Mouse (Mus musculus) heart, embryonic 12.5 days (tissue): ENCODE data around the gene Tsen2. TPM values are rescaled to one million over a fixed set of nuclear protein-coding genes. Genes with fewer than 3 reads are reported as not detected.

Experiments
- ATAC-seq: fragments of 200-750 bp; cut with Nextera tagmentation; 2 replicates; pipeline ENCODE4 v1.8.0; 2017; ENCODE audit warnings: moderate TSS enrichment, moderate library complexity; ENCODE audit not compliant: insufficient number of reproducible peaks, low FRiP score
- H3K27ac ChIP-seq: fragments of 300-500 bp; sonication (generic); 2 replicates; pipeline ENCODE4 v1.5.1; 2016; ENCODE audit warnings: mild to moderate bottlenecking, moderate library complexity; ENCODE audit not compliant: poor library complexity, severe bottlenecking
- H3K27me3 ChIP-seq: fragments of 300-500 bp; sonication (generic); replicated peaks from 2 replicates; pipeline ENCODE4 v1.6.1; 2016; ENCODE audit warnings: mild to moderate bottlenecking, moderate library complexity
- H3K36me3 ChIP-seq: fragments of 300-500 bp; sonication (generic); 2 replicates; pipeline ENCODE4 v1.6.1; 2016; ENCODE audit warnings: mild to moderate bottlenecking, moderate library complexity
- H3K4me1 ChIP-seq: fragments of 300-500 bp; sonication (generic); replicated peaks from 2 replicates; pipeline ENCODE4 v1.6.1; 2016; ENCODE audit warnings: mild to moderate bottlenecking
- H3K4me2 ChIP-seq: fragments of 300-500 bp; sonication (generic); 2 replicates; pipeline ENCODE4 v1.6.1; 2016; ENCODE audit warnings: mild to moderate bottlenecking, moderate library complexity
- H3K4me3 ChIP-seq: fragments of 300-500 bp; sonication (generic); 2 replicates; pipeline ENCODE4 v1.5.1; 2016; ENCODE audit warnings: mild to moderate bottlenecking
- H3K9ac ChIP-seq: fragments of 300-500 bp; sonication (generic); 2 replicates; pipeline ENCODE4 v1.6.1; 2016; ENCODE audit warnings: mild to moderate bottlenecking, moderate library complexity
- H3K9me3 ChIP-seq: fragments of 300-500 bp; sonication (generic); replicated peaks from 2 replicates; pipeline ENCODE4 v1.6.1; 2016; ENCODE audit warnings: mild to moderate bottlenecking, moderate library complexity
- WGBS: fragments of 180-500 bp; shearing (Covaris S2); methylation state at CpG from one replicate; pipeline ENCODE4 v1.1.7; 2016; 5-methylcytosine and 5-hydroxymethylcytosine counted together
- polyA plus RNA-seq: library from polyadenylated mRNA; unstranded; fragments of >200 nt; fragmentation: Nextera tagmentation; extraction: Ambion mirVana; gene quantifications from 2 replicates; pipeline ENCODE4 v1.2.1, GENCODE M21; 2016

The Tsen2 gene
- polyA plus RNA-seq = 20.0 and 20.4 TPM in 2 replicates

- WGBS = under 1% methylated on average over 38 of the region's 38 CpGs
- H3K4me2 ChIP-seq = peak within 1 kb of the TSS; percentile 88
- ATAC-seq = peak; percentile 91
- H3K4me3 ChIP-seq = peak within 1 kb of the TSS; percentile 78
- H3K27me3 ChIP-seq = no peaks in the 10 kb centered on the region
- peak within 1 kb of the TSS; percentile 91 for H3K9ac ChIP-seq
- peak within 1 kb of the TSS; percentile 80 for H3K27ac ChIP-seq
- no peaks in the 10 kb centered on the region for H3K9me3 ChIP-seq
- peaks cover 14% of the 10 kb centered on the region; the same call in 1 of the 2 replicates for H3K4me1 ChIP-seq
- H3K36me3 ChIP-seq = peaks cover 11% of the 10 kb centered on the region
These were observed at the start of gene Tsen2 for GRCm38 (mm10) chr6:115544442-115544970. Tsen2 (plus strand) TSS chr6:115544664.

DNA sequence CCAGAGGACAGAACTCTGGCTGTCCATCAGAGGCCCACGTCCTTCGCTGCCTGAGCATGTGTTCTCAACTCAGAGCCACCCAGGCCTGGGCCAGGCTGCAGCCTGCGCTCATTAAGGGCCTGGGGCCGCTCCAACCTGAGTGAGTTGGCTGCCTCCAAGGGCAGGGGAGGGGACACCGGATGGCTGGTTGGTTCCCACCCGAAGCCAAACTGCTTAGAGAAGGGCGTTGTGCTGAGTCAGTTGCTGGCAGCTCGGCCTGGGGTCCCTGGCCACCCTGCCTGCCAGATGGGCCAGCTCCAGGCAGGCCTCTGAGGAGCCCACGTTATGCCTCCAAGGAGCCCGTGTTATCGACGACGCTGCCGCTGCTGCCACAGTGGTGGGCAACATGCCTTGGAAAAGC is 44.9 kb upstream of the Tsen2 start:
- H3K9me3 ChIP-seq = no peaks in the 10 kb centered on the region
- 0 out of 2 replicates have a peak, but pooled peaks cover 4% of the 10 kb centered on the region for H3K27me3 ChIP-seq
- no peak for ATAC-seq
- H3K4me1 ChIP-seq = peaks cover 14% of the 10 kb centered on the region
- no peaks in the 10 kb centered on the region for H3K36me3 ChIP-seq
- no peak overlapping the region for H3K27ac ChIP-seq
- no peak overlapping the region for H3K4me2 ChIP-seq
- 73% methylated on average over 14 of the region's 14 CpGs for WGBS
- no peak overlapping the region for H3K4me3 ChIP-seq
- H3K9ac ChIP-seq = no peak overlapping the region

DNA sequence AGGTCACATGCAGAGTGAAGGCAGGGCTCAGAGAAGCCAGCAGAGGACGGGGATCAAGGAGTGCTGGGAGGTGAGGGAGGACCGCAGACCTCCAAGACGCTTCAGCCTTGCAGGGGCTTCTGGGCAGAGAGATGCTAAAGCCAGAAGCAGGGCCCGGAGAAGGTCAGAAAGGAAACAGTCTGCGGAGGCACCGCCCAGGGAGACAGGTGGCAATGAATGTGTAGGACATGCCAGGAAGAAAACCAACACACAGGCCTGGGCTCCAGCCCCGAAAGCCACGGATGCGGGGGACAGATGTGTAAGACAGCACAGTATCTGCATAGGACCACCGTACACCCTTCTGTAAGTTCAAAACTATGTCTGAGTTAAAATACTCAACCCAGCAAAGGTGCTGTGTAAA is 44.2 kb upstream of the Tsen2 start:
- H3K9ac ChIP-seq = no peak overlapping the region
- no peaks in the 10 kb centered on the region for H3K36me3 ChIP-seq
- H3K4me3 ChIP-seq = no peak overlapping the region
- H3K27ac ChIP-seq = no peak overlapping the region
- no peaks in the 10 kb centered on the region for H3K9me3 ChIP-seq
- H3K4me2 ChIP-seq = no peak overlapping the region
- H3K4me1 ChIP-seq = peaks cover 14% of the 10 kb centered on the region
- ATAC-seq = no peak
- 0 out of 2 replicates have a peak, but pooled peaks cover 4% of the 10 kb centered on the region for H3K27me3 ChIP-seq
- 83% methylated on average over 10 of the region's 10 CpGs for WGBS

DNA sequence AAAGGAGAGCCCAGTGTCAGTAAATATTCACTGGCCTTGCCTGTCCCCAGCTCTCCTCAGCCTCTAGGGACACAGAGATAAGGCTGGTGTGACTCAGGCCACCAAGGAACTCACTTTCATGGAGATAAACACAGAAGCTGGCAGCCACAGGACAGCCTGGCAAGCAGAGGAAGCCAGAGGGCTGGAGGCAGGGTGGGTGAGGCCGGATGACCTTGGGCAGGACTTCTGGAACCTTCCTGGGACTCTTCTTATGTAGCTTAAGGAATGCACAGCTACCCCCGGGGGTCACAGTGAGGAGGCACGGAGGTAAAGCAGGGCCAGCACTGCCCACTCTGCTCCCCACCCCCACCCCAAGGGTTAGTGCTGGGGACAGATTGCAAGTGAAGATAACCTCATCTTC is 43.3 kb upstream of the Tsen2 start:
- ATAC-seq = no peak
- Histone ChIP-seq H3K27me3 (0 out of 2 replicates have a peak, but pooled peaks cover 4% of the 10 kb centered on the region), H3K27ac (no peak overlapping the region), H3K4me2 (no peak overlapping the region), H3K9ac (no peak overlapping the region), H3K9me3 (no peaks in the 10 kb centered on the region), H3K36me3 (no peaks in the 10 kb centered on the region), H3K4me3 (no peak overlapping the region), H3K4me1 (peaks cover 14% of the 10 kb centered on the region)
- 19% methylated on average over 3 of the region's 3 CpGs for WGBS

DNA sequence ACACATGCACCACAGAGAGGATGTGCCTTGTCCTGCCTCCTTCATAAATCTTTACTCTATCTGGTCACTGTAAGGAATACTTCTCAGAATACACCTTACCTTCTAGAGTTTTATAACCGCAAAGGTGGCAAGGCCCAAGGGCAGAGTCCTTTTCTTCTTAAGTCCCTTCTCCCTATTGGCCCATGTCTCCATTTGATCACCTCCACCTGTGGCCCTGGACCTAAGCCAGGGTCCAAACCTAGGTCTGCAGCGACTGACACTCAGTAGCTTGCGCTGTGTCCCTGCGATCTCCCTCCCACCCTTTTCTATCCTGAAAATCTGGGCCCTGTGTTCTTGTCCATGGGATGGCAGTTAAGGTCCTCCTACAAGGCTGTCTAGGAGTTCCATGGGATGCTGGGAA is 41.4 kb upstream of the Tsen2 start:
- no peak for ATAC-seq
- peaks cover 14% of the 10 kb centered on the region for H3K4me1 ChIP-seq
- H3K9ac ChIP-seq = no peak overlapping the region
- no peaks in the 10 kb centered on the region for H3K36me3 ChIP-seq
- H3K9me3 ChIP-seq = no peaks in the 10 kb centered on the region
- 95% methylated on average over 4 of the region's 4 CpGs for WGBS
- H3K4me3 ChIP-seq = no peak overlapping the region
- H3K4me2 ChIP-seq = no peak overlapping the region
- H3K27ac ChIP-seq = no peak overlapping the region
- 0 out of 2 replicates have a peak, but pooled peaks cover 4% of the 10 kb centered on the region for H3K27me3 ChIP-seq

GRCm38 (mm10) chr6:115503549-115504159 is 40.8 kb upstream of the Tsen2 start:
- H3K4me2 ChIP-seq = no peak overlapping the region
- H3K4me3 ChIP-seq = no peak overlapping the region
- 56% methylated on average over 10 of the region's 10 CpGs for WGBS
- H3K36me3 ChIP-seq = no peaks in the 10 kb centered on the region
- no peak for ATAC-seq
- H3K9ac ChIP-seq = no peak overlapping the region
- 0 out of 2 replicates have a peak, but pooled peaks cover 4% of the 10 kb centered on the region for H3K27me3 ChIP-seq
- H3K27ac ChIP-seq = no peak overlapping the region
- peaks cover 4% of the 10 kb centered on the region; the same call in 1 of the 2 replicates for H3K9me3 ChIP-seq
- H3K4me1 ChIP-seq = peaks cover 14% of the 10 kb centered on the region

DNA sequence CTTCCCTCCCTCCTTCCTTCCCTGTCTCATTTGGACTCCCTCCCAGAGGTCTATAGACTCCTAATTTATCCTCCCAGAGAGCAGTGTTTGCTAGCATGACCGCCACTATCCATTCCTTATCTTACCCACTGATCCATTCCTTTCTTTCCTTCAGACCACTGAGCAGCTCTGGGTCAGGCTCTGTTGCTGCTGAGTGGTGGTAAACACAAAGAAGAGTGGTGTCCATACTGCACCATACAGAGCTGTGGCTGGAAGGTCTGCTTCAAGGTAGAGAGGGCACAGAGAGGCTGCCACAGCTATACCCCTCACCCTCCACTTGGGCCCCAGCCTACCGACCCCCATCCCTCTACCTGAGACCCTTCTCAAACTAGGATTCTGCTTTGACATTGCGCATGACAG is 40.3 kb upstream of the Tsen2 start:
- WGBS = 59% methylated on average over 3 of the region's 3 CpGs
- no peak for ATAC-seq
- Histone ChIP-seq H3K9ac (no peak overlapping the region), H3K4me2 (no peak overlapping the region), H3K36me3 (no peaks in the 10 kb centered on the region), H3K27me3 (0 out of 2 replicates have a peak, but pooled peaks cover 4% of the 10 kb centered on the region), H3K27ac (no peak overlapping the region), H3K4me1 (peaks cover 14% of the 10 kb centered on the region), H3K4me3 (no peak overlapping the region), H3K9me3 (peaks cover 8% of the 10 kb centered on the region; the same call in 1 of the 2 replicates)

GRCm38 (mm10) chr6:115504915-115505314 is 39.5 kb upstream of the Tsen2 start:
- H3K9ac ChIP-seq = no peak overlapping the region
- no peak for ATAC-seq
- H3K4me2 ChIP-seq = no peak overlapping the region
- H3K9me3 ChIP-seq = peaks cover 8% of the 10 kb centered on the region; the same call in 1 of the 2 replicates
- WGBS = 68% methylated on average over 5 of the region's 5 CpGs
- H3K27me3 ChIP-seq = 0 out of 2 replicates have a peak, but pooled peaks cover 3% of the 10 kb centered on the region
- H3K36me3 ChIP-seq = no peaks in the 10 kb centered on the region
- H3K27ac ChIP-seq = no peak overlapping the region
- H3K4me3 ChIP-seq = no peak overlapping the region
- H3K4me1 ChIP-seq = peaks cover 14% of the 10 kb centered on the region

DNA sequence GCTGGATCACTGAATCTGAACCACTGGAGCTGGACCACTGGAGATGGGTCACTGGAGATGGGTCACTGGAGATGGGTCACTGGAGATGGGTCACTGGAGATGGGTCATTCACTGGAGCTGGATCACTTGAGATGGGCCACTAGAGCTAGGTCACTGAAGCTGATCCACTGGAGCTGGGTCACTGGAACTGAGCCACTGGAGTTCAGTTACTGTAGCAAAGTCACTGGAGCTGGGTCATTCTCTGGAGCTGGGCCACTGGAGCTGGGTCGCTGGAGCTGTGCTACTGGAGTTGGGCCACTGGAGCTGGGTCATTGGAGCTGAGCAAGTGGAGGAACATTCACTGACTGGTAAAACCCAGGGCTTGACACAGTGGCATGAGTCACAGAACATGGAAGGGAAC is 38.0 kb upstream of the Tsen2 start:
- no peaks in the 10 kb centered on the region for H3K36me3 ChIP-seq
- no peak overlapping the region for H3K27ac ChIP-seq
- H3K4me2 ChIP-seq = no peak overlapping the region
- peaks cover 8% of the 10 kb centered on the region; the same call in 1 of the 2 replicates for H3K9me3 ChIP-seq
- H3K4me3 ChIP-seq = no peak overlapping the region
- H3K27me3 ChIP-seq = no peaks in the 10 kb centered on the region
- no peak for ATAC-seq
- WGBS = 85% methylated on average over 1 of the region's 1 CpGs
- peaks cover 6% of the 10 kb centered on the region for H3K4me1 ChIP-seq
- H3K9ac ChIP-seq = no peak overlapping the region

DNA sequence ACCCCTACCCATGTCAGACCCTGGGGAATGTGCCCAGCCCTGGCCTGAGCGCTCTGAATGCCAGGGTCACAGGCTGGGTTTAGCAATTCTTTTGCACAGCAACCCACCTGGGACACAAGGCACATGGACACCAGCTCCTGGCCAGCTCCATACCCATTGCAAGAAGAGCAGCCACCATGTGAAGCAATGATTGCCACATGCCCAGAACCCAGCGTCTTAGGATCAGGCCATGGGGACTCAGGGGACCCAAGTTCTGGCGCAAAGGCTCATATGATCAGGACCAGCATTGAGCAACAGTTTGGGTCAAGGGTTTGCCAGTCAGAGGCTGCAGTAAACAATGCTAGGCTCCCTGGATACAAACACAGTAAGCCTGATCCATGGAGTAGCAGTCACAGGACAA is 33.0 kb upstream of the Tsen2 start:
- WGBS = 85% methylated on average over 3 of the region's 3 CpGs
- no peaks in the 10 kb centered on the region; the same call in 1 of the 2 replicates for H3K4me1 ChIP-seq
- no peak for ATAC-seq
- no peak overlapping the region for H3K4me3 ChIP-seq
- H3K4me2 ChIP-seq = no peak overlapping the region
- H3K27me3 ChIP-seq = 0 out of 2 replicates have a peak, but pooled peaks cover 5% of the 10 kb centered on the region
- no peak overlapping the region for H3K9ac ChIP-seq
- peaks cover 8% of the 10 kb centered on the region; the same call in 1 of the 2 replicates for H3K9me3 ChIP-seq
- no peaks in the 10 kb centered on the region for H3K36me3 ChIP-seq
- H3K27ac ChIP-seq = no peak overlapping the region

GRCm38 (mm10) chr6:115513207-115513606 is 31.3 kb upstream of the Tsen2 start:
- Histone ChIP-seq H3K27ac (no peak overlapping the region), H3K4me2 (no peak overlapping the region), H3K9ac (no peak overlapping the region), H3K4me1 (no peaks in the 10 kb centered on the region; the same call in 1 of the 2 replicates), H3K36me3 (no peaks in the 10 kb centered on the region), H3K27me3 (peaks cover 13% of the 10 kb centered on the region; the same call in 1 of the 2 replicates), H3K9me3 (peaks cover 6% of the 10 kb centered on the region; the same call in 1 of the 2 replicates), H3K4me3 (no peak overlapping the region)
- ATAC-seq = no peak
- WGBS = 90% methylated on average over 4 of the region's 4 CpGs
